Mouse (Mus musculus) lung, postnatal 4 days (tissue): ENCODE results near the gene Ehd3.
"Not testable (repeated sequence)": the region's sequence is repeated elsewhere in the genome, so short reads cannot be mapped to it uniquely, and the experiment has no call there.

Experiments used
- DNase-seq, 2 experiments: peaks; one replicate each; pipeline ENCODE4 v3.0.0; 2021

The Ehd3 gene

GRCm38 (mm10) chr17:73827446-73827845 lies 23.5 kb downstream of the Ehd3 start:
- DNase-seq: no peak

GRCm38 (mm10) chr17:73830511-73830910 lies 26.6 kb downstream of the Ehd3 start:
- DNase-seq: no peak

GRCm38 (mm10) chr17:73831427-73831826 lies 27.5 kb downstream of the Ehd3 start:
- DNase-seq: no peak

GRCm38 (mm10) chr17:73832901-73833300 lies 29.0 kb downstream of the Ehd3 start:
- DNase-seq: no peak

- no peak for DNase-seq
These were observed 29.5 kb downstream of the Ehd3 start for GRCm38 (mm10) chr17:73833474-73833873.

- peak in 1 of 2 experiments; percentile 71 for DNase-seq
These were observed 32.7 kb downstream of the Ehd3 start for GRCm38 (mm10) chr17:73836601-73837000.

DNA sequence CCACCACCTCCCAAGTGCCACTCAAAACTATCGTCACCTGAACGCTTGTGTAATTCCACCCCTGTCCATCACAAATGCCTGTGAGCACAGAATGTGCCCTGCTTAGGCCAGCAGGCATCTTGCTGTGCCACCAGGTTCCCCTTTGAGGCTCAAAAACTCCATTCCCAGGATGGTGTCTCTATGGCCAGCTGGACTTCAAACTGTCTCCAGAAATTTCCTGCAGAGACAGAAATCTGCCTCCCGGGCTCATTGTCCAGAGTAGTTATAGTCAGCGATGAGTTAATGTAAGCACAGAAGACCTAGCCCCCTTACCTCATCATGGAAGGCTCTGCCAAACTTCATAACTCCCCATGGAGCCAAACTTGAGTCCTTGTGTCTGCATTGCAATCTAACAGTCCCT lies 33.3 kb downstream of the Ehd3 start:
- no peak for DNase-seq

GRCm38 (mm10) chr17:73839086-73839835 lies 35.3 kb downstream of the Ehd3 start:
- DNase-seq: no peak

GRCm38 (mm10) chr17:73839876-73840275 lies 35.9 kb downstream of the Ehd3 start:
- DNase-seq: not testable (repeated sequence)

DNA sequence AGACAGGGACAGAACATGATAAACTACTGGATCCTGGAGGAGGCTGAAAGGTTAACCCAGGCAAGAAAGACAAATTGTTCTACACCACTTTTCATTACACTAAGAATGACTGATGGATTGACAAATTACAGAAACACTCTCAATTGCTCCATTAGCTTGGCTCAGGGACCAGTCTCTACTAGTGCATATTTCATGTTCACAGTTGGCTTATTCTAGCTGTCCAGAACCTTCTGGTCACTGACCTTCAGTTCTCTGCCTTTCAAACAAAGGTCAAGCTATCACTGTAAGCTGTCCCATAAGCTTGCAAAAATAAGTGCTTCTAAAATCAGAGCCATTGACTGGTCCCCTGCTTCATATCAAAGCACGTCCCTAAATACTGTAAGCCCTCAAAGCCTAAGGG lies 39.0 kb downstream of the Ehd3 start:
- DNase-seq: no peak

- DNase-seq: no peak
These were observed 41.7 kb downstream of the Ehd3 start for GRCm38 (mm10) chr17:73845632-73846031.

DNA sequence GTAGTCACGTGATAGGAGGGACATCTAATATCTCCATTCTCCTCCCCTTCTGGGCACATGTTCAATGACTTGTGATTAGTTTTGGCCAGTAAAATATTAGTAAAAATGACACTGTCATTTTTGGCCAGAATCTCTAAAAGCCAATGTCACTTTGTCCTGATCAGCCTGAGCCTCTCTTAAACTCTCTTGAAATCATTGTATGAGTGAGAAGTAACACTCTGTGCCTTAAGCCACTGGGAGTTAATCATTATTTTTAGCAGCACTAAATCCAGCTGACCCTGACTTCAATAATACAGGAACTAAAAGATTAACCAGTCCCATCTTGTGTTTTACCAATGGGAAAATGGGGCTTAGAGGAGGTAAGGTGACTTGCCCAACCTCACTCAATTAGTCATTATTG lies 43.5 kb downstream of the Ehd3 start:
- DNase-seq: no peak

DNA sequence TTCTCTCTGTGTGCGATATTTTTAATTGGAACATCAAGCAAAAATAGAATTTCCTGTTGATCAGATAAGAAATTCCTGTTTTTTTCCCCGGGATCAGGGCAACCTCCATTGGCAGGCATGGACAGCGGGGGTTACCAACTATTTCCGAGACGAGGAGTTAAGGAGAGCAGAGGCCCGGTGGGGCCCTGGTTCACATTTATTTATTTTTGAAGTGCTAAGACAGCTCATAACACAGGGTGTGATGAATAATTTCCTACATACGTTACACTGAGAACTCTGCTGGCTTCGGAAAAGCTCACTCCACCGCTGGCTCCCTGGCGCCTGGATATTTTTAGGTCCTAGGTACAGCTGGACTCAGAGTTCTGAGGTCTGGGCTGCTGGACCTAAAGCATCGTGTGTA lies 49.1 kb downstream of the Ehd3 start:
- no peak for DNase-seq

DNA sequence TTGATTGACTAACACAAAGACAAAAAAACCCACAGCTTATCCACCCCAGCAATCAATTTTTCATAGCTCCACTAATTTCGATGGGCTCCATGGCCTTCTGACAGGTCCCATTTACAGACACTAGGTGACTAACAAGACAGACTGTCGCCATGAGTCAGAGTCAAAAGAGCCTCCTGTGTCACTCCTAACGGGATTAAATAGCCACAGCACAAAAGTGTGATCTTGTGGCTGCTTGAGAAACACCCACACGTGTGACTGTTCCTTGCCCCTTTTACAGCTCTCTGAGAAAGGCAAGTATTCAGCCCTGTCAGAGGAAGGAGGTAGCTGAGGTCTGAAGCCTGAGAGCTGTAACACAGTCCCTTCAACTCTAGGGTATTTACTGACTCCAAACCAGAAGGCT lies 49.8 kb downstream of the Ehd3 start:
- no peak for DNase-seq

- DNase-seq: no peak
These were observed 65.2 kb downstream of the Ehd3 start for GRCm38 (mm10) chr17:73869008-73869685.

- no peak for DNase-seq
These were observed 67.1 kb downstream of the Ehd3 start for GRCm38 (mm10) chr17:73870956-73871605.

DNA sequence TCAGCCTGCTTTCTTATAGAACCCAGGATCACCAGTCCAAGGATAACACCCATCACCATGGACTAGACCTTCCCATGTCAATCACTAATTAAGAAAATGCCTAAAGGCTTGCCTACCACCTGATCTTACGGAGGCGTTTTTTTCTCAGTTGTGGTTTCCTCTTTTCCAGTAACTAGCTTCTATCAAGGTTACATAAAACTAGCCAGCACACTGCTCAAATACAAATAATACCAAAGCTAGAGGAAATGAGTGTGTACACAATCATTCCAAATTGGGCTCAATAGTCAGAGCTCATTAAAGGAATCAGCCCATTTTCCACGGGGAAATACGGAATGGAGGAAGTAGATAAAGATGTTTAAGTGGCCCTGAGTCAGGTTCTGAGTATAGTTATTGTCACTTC lies 71.3 kb downstream of the Ehd3 start:
- no peak for DNase-seq

- no peak for DNase-seq
These were observed 71.7 kb downstream of the Ehd3 start for GRCm38 (mm10) chr17:73875674-73876073.

GRCm38 (mm10) chr17:73879262-73879916 lies 75.5 kb downstream of the Ehd3 start:
- no peak for DNase-seq

- no peak for DNase-seq
These were observed 76.4 kb downstream of the Ehd3 start for GRCm38 (mm10) chr17:73880286-73880685.

DNA sequence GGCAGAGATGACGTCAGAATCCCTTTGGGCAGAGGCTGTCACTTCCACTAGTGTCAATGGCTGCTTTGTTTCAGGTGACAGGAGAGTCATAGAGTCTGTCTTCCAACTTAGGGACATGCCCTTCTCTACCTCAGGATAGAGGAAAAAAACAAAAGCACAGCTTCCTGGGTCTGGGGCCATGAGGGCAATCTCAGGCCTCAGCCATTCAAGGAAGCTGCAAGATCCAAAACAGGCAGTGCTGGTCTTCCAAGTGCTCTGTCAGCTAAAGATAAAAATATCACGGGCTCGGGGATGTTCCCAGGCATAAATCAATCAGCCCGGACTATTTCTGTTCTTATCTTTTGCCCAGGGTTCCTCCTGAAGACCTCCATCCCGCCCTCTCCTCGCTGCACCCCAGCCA lies 77.4 kb downstream of the Ehd3 start:
- DNase-seq: no peak
